Mouse (Mus musculus): ENCODE results near the gene 1700086D15Rik.

GRCm38 (mm10) chr11:65112086-65112485 lies 47.6 kb downstream of the 1700086D15Rik start:
- TF ChIP-seq CTCF (IDR thresholded peaks at IDR 0.05; ENCODE audit: extremely low read depth, insufficient read depth, low read length) (no peak), POLR2A (IDR thresholded peaks at IDR 0.05; ENCODE audit: extremely low read depth, insufficient read depth, low read length) (no peak)

Measured in cortical plate, adult 2 months (tissue).